Mouse (Mus musculus): ENCODE results near the gene Rap1gap.

DNA sequence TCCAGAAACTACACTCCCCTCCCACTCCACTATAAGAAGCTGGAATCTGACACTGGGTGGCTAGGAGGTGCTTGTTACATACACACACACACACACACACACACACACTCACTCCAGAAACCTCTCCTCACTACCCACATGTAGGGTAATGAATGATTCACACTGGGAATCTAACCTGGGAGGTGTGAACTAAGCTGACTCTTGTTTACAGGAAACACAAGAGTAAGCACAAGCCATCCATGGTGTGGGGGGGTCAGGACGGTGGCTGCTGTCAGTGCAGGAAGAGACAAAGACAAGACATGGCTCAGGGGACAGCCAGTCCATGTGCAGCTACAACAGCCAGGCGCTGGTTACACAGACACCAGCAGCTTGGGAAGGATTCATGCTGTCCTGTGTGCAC, 89.9 kb downstream of the Rap1gap start:
- TF ChIP-seq EP300 (IDR thresholded peaks at IDR 0.05; ENCODE audit: low read depth) (no peak), CTCF (IDR thresholded peaks at IDR 0.05; ENCODE audit: low read depth) (no peak)
